Mouse (Mus musculus) kidney, postnatal 0 days (tissue): ENCODE results near the gene Znrf1. TPM values are rescaled to one million over a fixed set of nuclear protein-coding genes. Genes with fewer than 3 reads are reported as not detected.

ENCODE experiments used
- ATAC-seq: fragments of 200-750 bp; cut with Nextera tagmentation; replicated peaks from 2 replicates; pipeline ENCODE4 v1.8.0; 2017; ENCODE audit warnings: low read depth, moderate number of reproducible peaks, moderate TSS enrichment, moderate library complexity; ENCODE audit not compliant: low FRiP score
- DNase-seq: peaks from one replicate; pipeline ENCODE4 v3.0.0-alpha.2; 2016; ENCODE audit warnings: low spot score
- H3K27ac ChIP-seq: fragments of 300-500 bp; sonication (generic); 2 replicates; pipeline ENCODE4 v1.5.1; 2014; ENCODE audit warnings: mild to moderate bottlenecking
- H3K27me3 ChIP-seq: fragments of 300-500 bp; sonication (generic); 2 replicates; pipeline ENCODE4 v1.6.1; 2014; ENCODE audit warnings: low read length, mixed read lengths; ENCODE audit not compliant: insufficient read depth
- H3K36me3 ChIP-seq: fragments of 300-500 bp; sonication (generic); 2 replicates; pipeline ENCODE4 v1.6.1; 2014; ENCODE audit warnings: low read length, mixed read lengths; ENCODE audit not compliant: insufficient read depth
- H3K4me1 ChIP-seq: fragments of 300-500 bp; sonication (generic); replicated peaks from 2 replicates; pipeline ENCODE4 v1.6.1; 2014; ENCODE audit warnings: antibody characterized with exemption, low read length, mixed read lengths; ENCODE audit not compliant: insufficient read depth
- H3K4me2 ChIP-seq: fragments of 300-500 bp; sonication (generic); 2 replicates; pipeline ENCODE4 v1.6.1; 2014; ENCODE audit warnings: mild to moderate bottlenecking, low read length, moderate library complexity, mixed read lengths
- H3K4me3 ChIP-seq: fragments of 300-500 bp; sonication (generic); replicated peaks from 2 replicates; pipeline ENCODE4 v1.5.1; 2014; ENCODE audit warnings: low read depth, low read length
- H3K9ac ChIP-seq: fragments of 300-500 bp; sonication (generic); 2 replicates; pipeline ENCODE4 v1.6.1; 2014; ENCODE audit warnings: low read depth, low read length
- H3K9me3 ChIP-seq: fragments of 300-500 bp; sonication (generic); replicated peaks from 2 replicates; pipeline ENCODE4 v1.6.1; 2016; ENCODE audit warnings: low read length, inconsistent platforms, mixed read lengths
- CTCF ChIP-seq: IDR thresholded peaks from 2 replicates; pipeline ENCODE4 v1.5.1; 2016; ENCODE audit warnings: antibody characterized with exemption, low read depth, mild to moderate bottlenecking, moderate library complexity
- WGBS: fragments of 180-500 bp; shearing (Covaris S2); extraction: QIAGEN DNeasy Blood & Tissue Kit; methylation state at CpG from one replicate; pipeline ENCODE4 v1.1.7; 2014; 5-methylcytosine and 5-hydroxymethylcytosine counted together
- polyA plus RNA-seq: library from polyadenylated mRNA; unstranded; fragments of >200 nt; fragmentation: Nextera tagmentation; extraction: Ambion mirVana; gene quantifications from 2 replicates; pipeline ENCODE4 v1.2.1, GENCODE M21; 2015

Gene Znrf1
- polyA plus RNA-seq, 1 experiment from 2014 or later, result 22.5 TPM

DNA sequence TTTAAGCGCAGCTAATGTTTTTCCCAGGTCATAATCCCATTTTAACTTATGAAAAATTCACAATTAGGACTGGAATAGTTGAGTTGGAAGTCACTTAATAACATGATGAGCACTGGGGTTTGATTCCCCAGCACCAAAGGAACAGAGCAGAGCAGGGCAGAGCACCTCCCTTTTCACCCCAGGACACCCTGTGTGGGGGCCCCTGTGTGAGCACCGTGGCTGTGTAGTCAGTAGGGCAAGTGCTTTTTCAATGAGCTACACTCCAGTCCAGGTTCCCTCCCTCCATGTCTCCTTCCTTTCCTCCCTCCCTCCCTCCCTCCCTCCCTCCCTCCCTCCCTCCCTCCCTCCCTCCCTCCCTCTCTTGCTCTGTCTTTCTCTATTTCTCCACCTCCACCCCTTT is 28.2 kb downstream of the Znrf1 start:
- 84% methylated on average over 2 of the region's 2 CpGs for WGBS
- H3K4me3 ChIP-seq, result no peak overlapping the region

DNA sequence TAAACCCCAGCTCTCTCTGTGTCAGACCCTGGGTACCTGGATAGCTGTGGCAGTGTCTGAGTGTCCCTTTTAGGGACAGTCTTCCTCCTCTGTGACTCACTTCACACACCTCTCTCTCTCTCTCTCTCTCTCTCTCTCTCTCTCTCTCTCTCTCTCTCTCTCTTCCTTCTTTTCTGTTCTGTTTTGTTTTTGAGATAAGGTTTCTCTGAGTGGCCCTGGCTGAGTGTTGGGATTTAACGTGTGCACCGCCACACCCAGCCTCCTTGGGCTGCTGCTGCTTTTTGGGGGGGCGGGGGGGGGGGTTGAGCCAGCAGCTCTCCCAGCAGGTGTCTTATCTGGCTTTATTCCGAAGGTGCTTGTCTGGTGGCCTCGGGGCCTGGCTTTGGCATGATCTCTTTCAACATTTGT is 29.9 kb downstream of the Znrf1 start:
- Histone ChIP-seq H3K4me1 (0 out of 2 replicates have a peak, but pooled peaks cover 4% of the 10 kb centered on the region), H3K27ac (no peak overlapping the region), H3K9ac (no peak overlapping the region), H3K4me2 (no peak overlapping the region), H3K4me3 (no peak overlapping the region), H3K27me3 (no peaks in the 10 kb centered on the region), H3K9me3 (no peaks in the 10 kb centered on the region), H3K36me3 (no peaks in the 10 kb centered on the region)
- 55% methylated on average over 5 of the region's 5 CpGs for WGBS
- TF ChIP-seq CTCF, result no peak
- no peak for ATAC-seq
- DNase-seq, result no peak

More for the DNA sequence above, 28.2 kb downstream of the Znrf1 start:
- ATAC-seq (no peak), DNase-seq (no peak)
- 0 out of 2 replicates have a peak, but pooled peaks cover 4% of the 10 kb centered on the region for H3K4me1 ChIP-seq
- H3K4me2 ChIP-seq, result no peak overlapping the region
- no peak overlapping the region for H3K9ac ChIP-seq
- H3K9me3 ChIP-seq, result no peaks in the 10 kb centered on the region
- H3K27me3 ChIP-seq, result no peaks in the 10 kb centered on the region
- TF ChIP-seq CTCF, result no peak
- no peak overlapping the region for H3K27ac ChIP-seq
- no peaks in the 10 kb centered on the region for H3K36me3 ChIP-seq

DNA sequence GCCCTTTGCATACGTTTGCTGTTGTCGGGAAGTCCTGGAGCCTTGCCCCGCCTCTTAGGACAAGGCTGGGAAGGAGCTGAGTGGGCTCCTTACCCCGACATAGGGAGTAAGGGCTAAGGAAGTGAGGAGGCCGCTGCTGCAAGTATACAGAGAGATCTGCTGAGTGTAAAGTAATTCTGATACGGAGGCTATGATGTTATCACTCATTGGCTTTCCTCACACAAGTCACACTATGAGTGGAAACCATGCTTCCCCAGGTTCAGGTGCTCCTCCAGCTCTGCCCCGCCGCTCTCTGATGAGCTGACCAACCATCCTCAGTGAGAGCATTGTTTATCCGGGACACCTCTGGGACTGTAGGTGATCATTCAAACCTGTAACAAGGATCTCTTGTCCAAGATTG is 30.4 kb downstream of the Znrf1 start:
- H3K9me3 ChIP-seq, result no peaks in the 10 kb centered on the region
- ATAC-seq, result no peak
- 0 out of 2 replicates have a peak, but pooled peaks cover 4% of the 10 kb centered on the region for H3K4me1 ChIP-seq
- H3K4me3 ChIP-seq, result no peak overlapping the region
- no peak for TF ChIP-seq CTCF
- no peaks in the 10 kb centered on the region for H3K36me3 ChIP-seq
- 58% methylated on average over 9 of the region's 9 CpGs for WGBS
- H3K27ac ChIP-seq, result no peak overlapping the region
- no peak overlapping the region for H3K9ac ChIP-seq
- H3K27me3 ChIP-seq, result no peaks in the 10 kb centered on the region
- no peak overlapping the region for H3K4me2 ChIP-seq
- no peak for DNase-seq

DNA sequence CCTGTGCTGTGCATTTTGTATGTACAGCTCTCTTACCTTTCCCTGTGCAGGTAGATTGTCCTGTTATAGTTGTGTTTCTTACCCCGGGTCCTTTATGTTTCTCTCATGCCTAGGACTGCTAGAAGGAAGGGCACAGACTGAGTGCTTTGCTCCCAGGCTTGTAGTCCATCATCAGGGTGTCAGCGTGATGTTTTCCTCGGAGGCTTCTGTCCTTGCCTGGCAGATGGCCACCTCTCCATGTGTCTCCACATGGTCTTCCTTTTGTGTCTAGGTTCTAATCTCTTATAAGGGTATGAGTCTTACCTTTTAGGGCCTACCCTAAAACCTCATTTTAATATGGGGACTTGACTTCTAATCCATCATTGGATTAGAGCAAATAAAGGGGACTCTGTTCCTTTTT is 31.7 kb downstream of the Znrf1 start:
- no peak for TF ChIP-seq CTCF
- Histone ChIP-seq H3K36me3 (no peaks in the 10 kb centered on the region), H3K4me1 (0 out of 2 replicates have a peak, but pooled peaks cover 4% of the 10 kb centered on the region), H3K27ac (no peak overlapping the region), H3K9me3 (no peaks in the 10 kb centered on the region), H3K27me3 (no peaks in the 10 kb centered on the region), H3K4me2 (no peak overlapping the region), H3K4me3 (no peak overlapping the region), H3K9ac (no peak overlapping the region)
- ATAC-seq (no peak), DNase-seq (no peak)
- WGBS, result 48% methylated on average over 3 of the region's 3 CpGs

DNA sequence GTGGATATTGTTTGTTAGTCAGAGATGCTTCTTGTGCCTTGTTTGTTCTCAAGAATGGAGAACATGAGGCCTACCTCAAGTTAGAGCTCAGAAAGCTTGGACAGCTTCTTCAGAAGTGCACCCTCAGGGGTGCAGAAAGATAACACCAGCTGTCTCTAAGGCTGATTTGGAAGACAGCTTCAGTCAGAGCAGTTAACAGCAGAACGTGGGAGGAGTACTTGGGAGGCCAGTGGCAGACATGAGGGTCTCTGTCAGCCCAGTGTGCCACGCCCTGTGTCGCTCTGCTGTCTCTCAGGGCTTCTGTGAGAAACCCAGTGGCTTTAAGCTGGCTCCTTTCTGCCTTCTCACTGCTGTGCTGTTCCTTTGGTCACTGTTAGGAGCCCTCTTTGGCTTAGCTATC is 32.1 kb downstream of the Znrf1 start:
- Histone ChIP-seq H3K27ac (no peak overlapping the region), H3K36me3 (no peaks in the 10 kb centered on the region), H3K4me2 (no peak overlapping the region), H3K9ac (no peak overlapping the region), H3K27me3 (no peaks in the 10 kb centered on the region), H3K4me1 (0 out of 2 replicates have a peak, but pooled peaks cover 4% of the 10 kb centered on the region), H3K4me3 (no peak overlapping the region), H3K9me3 (no peaks in the 10 kb centered on the region)
- WGBS, result 46% methylated on average over 3 of the region's 3 CpGs
- no peak for ATAC-seq
- TF ChIP-seq CTCF, result no peak
- DNase-seq, result no peak

DNA sequence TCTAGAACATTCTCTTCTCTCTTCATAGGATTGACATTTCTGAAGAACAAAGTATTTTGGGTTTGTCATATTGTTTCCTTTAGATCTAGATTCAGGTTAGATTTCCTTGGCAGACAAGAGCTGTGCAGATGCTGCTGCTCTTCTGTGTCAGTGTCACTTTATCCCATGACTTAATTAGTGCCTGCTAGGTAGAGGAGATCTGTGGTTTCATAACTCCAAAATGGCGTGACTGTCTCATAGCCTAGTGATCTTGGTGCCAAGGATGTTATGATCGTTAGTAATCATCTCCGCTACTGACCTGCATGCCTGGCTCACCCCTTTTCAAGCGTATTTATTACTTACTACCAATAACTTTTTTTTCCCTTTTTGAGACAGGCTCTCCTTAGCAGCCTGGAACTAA is 34.0 kb downstream of the Znrf1 start:
- no peaks in the 10 kb centered on the region for H3K9me3 ChIP-seq
- H3K4me2 ChIP-seq, result no peak overlapping the region
- H3K36me3 ChIP-seq, result no peaks in the 10 kb centered on the region
- TF ChIP-seq CTCF, result no peak
- 0 out of 2 replicates have a peak, but pooled peaks cover 4% of the 10 kb centered on the region for H3K4me1 ChIP-seq
- ATAC-seq (no peak), DNase-seq (no peak)
- no peak overlapping the region for H3K4me3 ChIP-seq
- H3K27ac ChIP-seq, result no peak overlapping the region
- WGBS, result 84% methylated on average over 4 of the region's 4 CpGs
- no peaks in the 10 kb centered on the region for H3K27me3 ChIP-seq
- H3K9ac ChIP-seq, result no peak overlapping the region

DNA sequence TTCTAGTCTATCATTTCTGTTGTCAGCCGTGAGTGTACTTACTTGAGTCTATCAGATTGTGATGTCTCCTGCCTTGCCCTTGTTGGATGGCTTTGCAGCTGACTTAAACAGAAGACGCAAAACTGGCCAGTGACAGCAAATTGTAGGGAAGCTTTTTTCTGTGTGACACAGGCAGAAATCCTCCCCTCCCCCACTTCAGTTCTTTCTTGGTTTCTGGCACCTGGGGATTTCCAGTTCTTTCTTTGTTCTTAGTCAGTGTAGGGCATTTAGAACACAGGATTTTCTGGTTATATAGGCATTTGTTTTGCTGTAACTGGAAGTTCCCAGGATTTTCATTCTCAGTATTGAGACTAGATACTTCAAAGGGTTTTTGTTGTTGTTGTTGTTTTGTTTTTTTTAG is 34.5 kb downstream of the Znrf1 start:
- Histone ChIP-seq H3K4me1 (0 out of 2 replicates have a peak, but pooled peaks cover 4% of the 10 kb centered on the region), H3K4me2 (no peak overlapping the region), H3K36me3 (no peaks in the 10 kb centered on the region), H3K9me3 (no peaks in the 10 kb centered on the region), H3K4me3 (no peak overlapping the region), H3K9ac (no peak overlapping the region), H3K27ac (no peak overlapping the region), H3K27me3 (no peaks in the 10 kb centered on the region)
- DNase-seq (no peak), ATAC-seq (no peak)
- 75% methylated on average over 2 of the region's 2 CpGs for WGBS
- no peak for TF ChIP-seq CTCF
